8 mouse cellular contexts compared by ENCODE assay signal in the genomic region with DNA sequence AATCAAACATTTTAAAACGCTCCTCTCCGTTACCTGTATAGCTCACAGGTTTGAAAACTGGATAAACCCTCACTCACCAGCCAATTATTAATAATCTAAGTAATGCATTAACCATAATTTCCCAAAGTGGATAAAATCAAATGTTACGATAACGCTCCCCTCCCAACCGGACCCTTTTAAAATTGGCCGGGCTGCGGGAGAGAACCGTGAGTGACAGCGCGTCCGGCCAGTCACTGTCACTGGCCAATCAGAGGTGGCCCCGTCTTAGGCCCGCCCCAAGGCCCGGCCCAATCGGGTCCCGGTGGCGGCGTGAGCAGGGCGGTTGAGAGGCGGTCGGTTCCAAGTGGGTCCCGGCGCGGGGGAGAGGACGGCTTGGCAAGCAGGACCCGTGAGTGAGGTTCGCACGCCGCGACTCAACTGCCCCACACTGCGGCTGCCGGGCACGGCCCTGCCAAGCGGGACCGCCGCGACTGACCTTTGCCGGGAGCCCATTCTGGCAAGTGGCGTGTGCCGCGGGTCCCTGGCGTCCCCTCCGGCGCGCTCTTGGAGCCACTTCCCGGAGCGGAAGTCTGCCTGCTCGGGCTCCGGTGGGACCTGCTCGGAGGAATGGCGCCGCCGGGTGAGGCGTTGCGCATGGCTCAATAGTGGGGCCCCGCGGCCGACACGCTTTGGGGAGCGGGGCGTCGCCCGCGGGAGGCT. TPM values are rescaled to one million over a fixed set of nuclear protein-coding genes. Genes with fewer than 3 reads are reported as not detected.
A peak's percentile ranks its signal among the peaks of the same experiment; 100 is the strongest.
DNase-seq lines count a peak whose midpoint lies in the region; ATAC-seq lines count a peak whose summit lies in the region.

Gene Rpn2 (plus strand): TSS at position 301 of the 699 bp plus-strand sequence.

- DNase-seq in adipocyte (ENCODE audit: low spot score): peak; percentile 94
- peak; percentile 97 for DNase-seq in embryo, embryonic 10 days (ENCODE audit: low spot score)
- DNase-seq in gastrocnemius, postnatal 10 days: peak; percentile 96
- DNase-seq in induced T-regulatory cell, adult 2 months (ENCODE audit: low read depth): peak; percentile 96
- peak; percentile 85 to 95 for DNase-seq in left cerebral cortex, adult 9 months (ENCODE audit: low spot score in 2 of 2)
- peak; percentile 98 for DNase-seq in right cerebral cortex, postnatal 14 days
- DNase-seq in urinary bladder, postnatal 36 days (ENCODE audit: low spot score in 2 of 2): peak; percentile 95 to 97

- peak; percentile 94 for ATAC-seq in megakaryocyte progenitor cell, adult 5-6 weeks (replicated peaks; ENCODE audit: poor library complexity)

RNA-seq across cellular contexts. Expression of gene Rpn2, which starts in this region (rescaled TPM):
- 100 to 1,000 TPM in 1 of 2 experiments, 10 to 100 TPM in 1; 97.2 to 114 TPM for total RNA-seq in gastrocnemius, postnatal 10 days (2021)
- total RNA-seq in megakaryocyte progenitor cell, adult 5-6 weeks (2015): 326 and 354 TPM in 2 replicates
- 314 and 317 TPM in 2 replicates for total RNA-seq in megakaryocyte progenitor cell, adult 5-6 weeks (2017)

Comparison
In these comparisons a context has a peak if more than half of its experiments do, and no peak if none do; other contexts are left out.
1. Peak in every context shown above with its lines: DNase-seq and ATAC-seq.